Mouse (Mus musculus) limb, embryonic 14.5 days (tissue): Measurements from ENCODE around the gene Taar1. TPM values are rescaled to one million over a fixed set of nuclear protein-coding genes. Genes with fewer than 3 reads are reported as not detected.

Experiments used
- ATAC-seq: fragments of 200-750 bp; cut with Nextera tagmentation; 2 replicates; pipeline ENCODE4 v1.8.0; 2017; ENCODE audit warnings: low read depth, moderate number of reproducible peaks, moderate TSS enrichment; ENCODE audit not compliant: low FRiP score
- DNase-seq: peaks from one replicate; pipeline ENCODE4 v3.0.0-alpha.2; 2015; ENCODE audit warnings: low spot score
- H3K27ac ChIP-seq: fragments of 300-500 bp; sonication (generic); replicated peaks from 2 replicates; pipeline ENCODE4 v1.5.1; 2014; ENCODE audit warnings: low read depth, mild to moderate bottlenecking, low read length, moderate library complexity, mixed read lengths
- H3K27me3 ChIP-seq: fragments of 300-500 bp; sonication (generic); 2 replicates; pipeline ENCODE4 v1.6.1; 2014; ENCODE audit warnings: low read length, mixed read lengths; ENCODE audit not compliant: control insufficient read depth, insufficient read depth
- H3K36me3 ChIP-seq: fragments of 300-500 bp; sonication (generic); 2 replicates; pipeline ENCODE4 v1.6.1; 2014; ENCODE audit warnings: mild to moderate bottlenecking, low read length, moderate library complexity, mixed read lengths; ENCODE audit not compliant: control insufficient read depth, insufficient read depth
- H3K4me1 ChIP-seq: fragments of 300-500 bp; sonication (generic); 2 replicates; pipeline ENCODE4 v1.6.1; 2014; ENCODE audit warnings: antibody characterized with exemption, low read length, mixed read lengths; ENCODE audit not compliant: control insufficient read depth, insufficient read depth
- H3K4me2 ChIP-seq: fragments of 300-500 bp; sonication (generic); replicated peaks from 2 replicates; pipeline ENCODE4 v1.6.1; 2014; ENCODE audit warnings: low read depth, mild to moderate bottlenecking, low read length, moderate library complexity; ENCODE audit not compliant: severe bottlenecking
- H3K4me3 ChIP-seq: fragments of 300-500 bp; sonication (generic); replicated peaks from 2 replicates; pipeline ENCODE4 v1.5.1; 2014; ENCODE audit warnings: low read length
- H3K9ac ChIP-seq: fragments of 300-500 bp; sonication (generic); 2 replicates; pipeline ENCODE4 v1.6.1; 2014; ENCODE audit warnings: mild to moderate bottlenecking, low read depth, low read length, moderate library complexity; ENCODE audit not compliant: severe bottlenecking
- H3K9me3 ChIP-seq: fragments of 300-500 bp; sonication (generic); 2 replicates; pipeline ENCODE4 v1.6.1; 2016; ENCODE audit warnings: low read length; ENCODE audit not compliant: control insufficient read depth
- POLR2A ChIP-seq: fragments of 200-500 bp; IDR thresholded peaks from 2 replicates; pipeline ENCODE4 v1.8.0; 2012; ENCODE audit warnings: inconsistent platforms, mild to moderate bottlenecking, moderate library complexity, borderline replicate concordance; ENCODE audit not compliant: insufficient read depth, insufficient read length; ENCODE audit errors: extremely low read depth
- WGBS: fragments of 180-500 bp; shearing (Covaris S2); extraction: QIAGEN DNeasy Blood & Tissue Kit; methylation state at CpG from one replicate; pipeline ENCODE4 v1.1.7; 2014; 5-methylcytosine and 5-hydroxymethylcytosine counted together
- polyA plus RNA-seq, 2 experiments: library from polyadenylated mRNA; depleted of rRNA in 1 of 2; stranded (reverse) in 1 of 2; unstranded in 1 of 2; fragments of >200 nt; fragmentation: Nextera tagmentation in 1 of 2; extraction: Ambion mirVana in 1 of 2; gene quantifications; 2 replicates each; pipeline versions ENCODE4 v1.2.1 to v1.2.3; 2012 to 2014

Gene Taar1
- polyA plus RNA-seq, 2 experiments = not detected

- H3K27ac ChIP-seq = no peak within 1 kb of the TSS
- TF ChIP-seq POLR2A = no peak
- H3K36me3 ChIP-seq = no peaks in the 10 kb centered on the region
- H3K9me3 ChIP-seq = no peaks in the 10 kb centered on the region
- no peak within 1 kb of the TSS for H3K9ac ChIP-seq
- H3K4me3 ChIP-seq = no peak within 1 kb of the TSS
- no peak for DNase-seq
- no peak within 1 kb of the TSS for H3K4me2 ChIP-seq
- ATAC-seq = no peak
- WGBS = 89% methylated on average over 11 of the region's 11 CpGs
- H3K4me1 ChIP-seq = no peaks in the 10 kb centered on the region
- no peaks in the 10 kb centered on the region for H3K27me3 ChIP-seq
Measured at GRCm38 (mm10) chr10:23970656-23971165, 50.6 kb downstream of the Taar1 start, which contains the start of gene Taar5. Taar5 (plus strand) TSS chr10:23970706.

Other genes starting within 250 kb of the Taar1 start
- 5,532 and 5,668 TPM in 2 replicates for gene Rps12, start 133.1 kb upstream of the Taar1 start, polyA plus RNA-seq (2012; rRNA removed)
- 252 and 266 TPM in 2 replicates for gene Rps12, start 133.1 kb upstream of the Taar1 start, polyA plus RNA-seq (2014; fragmentation: Nextera tagmentation; extraction: Ambion mirVana)
- 23.8 and 27.8 TPM in 2 replicates for gene Slc18b1, start 123.4 kb upstream of the Taar1 start, polyA plus RNA-seq (2012; rRNA removed)
- 16.1 and 22.4 TPM in 2 replicates for gene Slc18b1, start 123.4 kb upstream of the Taar1 start, polyA plus RNA-seq (2014; fragmentation: Nextera tagmentation; extraction: Ambion mirVana)
- gene Vnn3, start 68.9 kb upstream of the Taar1 start, polyA plus RNA-seq (2012; rRNA removed) = 0.04 and 0.08 TPM in 2 replicates
- gene Vnn3, start 68.9 kb upstream of the Taar1 start, polyA plus RNA-seq (2014; fragmentation: Nextera tagmentation; extraction: Ambion mirVana) = 0.11 and 0.23 TPM in 2 replicates
- 0.82 and 1.1 TPM in 2 replicates for gene Vnn1, start 25.7 kb upstream of the Taar1 start, polyA plus RNA-seq (2012; rRNA removed)
- 0.96 and 1.3 TPM in 2 replicates for gene Vnn1, start 25.7 kb upstream of the Taar1 start, polyA plus RNA-seq (2014; fragmentation: Nextera tagmentation; extraction: Ambion mirVana)
- gene Taar2, start 18.2 kb downstream of the Taar1 start, polyA plus RNA-seq (2012; rRNA removed) = not detected in 2 replicates
- not detected in 2 replicates for gene Taar2, start 18.2 kb downstream of the Taar1 start, polyA plus RNA-seq (2014; fragmentation: Nextera tagmentation; extraction: Ambion mirVana)
- gene Taar3, start 29.2 kb downstream of the Taar1 start, polyA plus RNA-seq (2012; rRNA removed) = not detected in 2 replicates
- gene Taar3, start 29.2 kb downstream of the Taar1 start, polyA plus RNA-seq (2014; fragmentation: Nextera tagmentation; extraction: Ambion mirVana) = not detected in 2 replicates
- 0.06 TPM in 1 of 2 replicates, not detected in the other for gene Taar4, start 40.1 kb downstream of the Taar1 start, polyA plus RNA-seq (2012; rRNA removed)
- not detected in 2 replicates for gene Taar4, start 40.1 kb downstream of the Taar1 start, polyA plus RNA-seq (2014; fragmentation: Nextera tagmentation; extraction: Ambion mirVana)
- 0.13 and 0.20 TPM in 2 replicates for gene Taar5, start 50.4 kb downstream of the Taar1 start, polyA plus RNA-seq (2012; rRNA removed)
- gene Taar5, start 50.4 kb downstream of the Taar1 start, polyA plus RNA-seq (2014; fragmentation: Nextera tagmentation; extraction: Ambion mirVana) = not detected in 2 replicates
- not detected in 2 replicates for gene Taar6, start 65.3 kb downstream of the Taar1 start, polyA plus RNA-seq (2012; rRNA removed)
- gene Taar6, start 65.3 kb downstream of the Taar1 start, polyA plus RNA-seq (2014; fragmentation: Nextera tagmentation; extraction: Ambion mirVana) = not detected in 2 replicates
- gene Taar7a, start 73.1 kb downstream of the Taar1 start, polyA plus RNA-seq (2012; rRNA removed) = not detected in 2 replicates
- not detected in 2 replicates for gene Taar7a, start 73.1 kb downstream of the Taar1 start, polyA plus RNA-seq (2014; fragmentation: Nextera tagmentation; extraction: Ambion mirVana)
- not detected in 2 replicates for gene Taar7b, start 79.6 kb downstream of the Taar1 start, polyA plus RNA-seq (2012; rRNA removed)
- gene Taar7b, start 79.6 kb downstream of the Taar1 start, polyA plus RNA-seq (2014; fragmentation: Nextera tagmentation; extraction: Ambion mirVana) = not detected in 2 replicates
- gene Taar7d, start 106.9 kb downstream of the Taar1 start, polyA plus RNA-seq (2012; rRNA removed) = not detected in 2 replicates
- gene Taar7d, start 106.9 kb downstream of the Taar1 start, polyA plus RNA-seq (2014; fragmentation: Nextera tagmentation; extraction: Ambion mirVana) = not detected in 2 replicates
- not detected in 2 replicates for gene Taar7e, start 117.3 kb downstream of the Taar1 start, polyA plus RNA-seq (2012; rRNA removed)
- not detected in 2 replicates for gene Taar7e, start 117.3 kb downstream of the Taar1 start, polyA plus RNA-seq (2014; fragmentation: Nextera tagmentation; extraction: Ambion mirVana)
- gene Taar7f, start 129.2 kb downstream of the Taar1 start, polyA plus RNA-seq (2012; rRNA removed) = not detected in 2 replicates
- not detected in 2 replicates for gene Taar7f, start 129.2 kb downstream of the Taar1 start, polyA plus RNA-seq (2014; fragmentation: Nextera tagmentation; extraction: Ambion mirVana)
- not detected in 2 replicates for gene Taar8a, start 156.1 kb downstream of the Taar1 start, polyA plus RNA-seq (2012; rRNA removed)
- gene Taar8a, start 156.1 kb downstream of the Taar1 start, polyA plus RNA-seq (2014; fragmentation: Nextera tagmentation; extraction: Ambion mirVana) = not detected in 2 replicates
- gene Taar8b, start 171.9 kb downstream of the Taar1 start, polyA plus RNA-seq (2012; rRNA removed) = not detected in 2 replicates
- not detected in 2 replicates for gene Taar8b, start 171.9 kb downstream of the Taar1 start, polyA plus RNA-seq (2014; fragmentation: Nextera tagmentation; extraction: Ambion mirVana)
- gene Taar8c, start 181.6 kb downstream of the Taar1 start, polyA plus RNA-seq (2012; rRNA removed) = not detected in 2 replicates
- gene Taar8c, start 181.6 kb downstream of the Taar1 start, polyA plus RNA-seq (2014; fragmentation: Nextera tagmentation; extraction: Ambion mirVana) = not detected in 2 replicates
- gene Taar9, start 189.2 kb downstream of the Taar1 start, polyA plus RNA-seq (2012; rRNA removed) = not detected in 2 replicates
- not detected in 2 replicates for gene Taar9, start 189.2 kb downstream of the Taar1 start, polyA plus RNA-seq (2014; fragmentation: Nextera tagmentation; extraction: Ambion mirVana)
- 60.1 and 61.1 TPM in 2 replicates for gene Stx7, start 228.9 kb downstream of the Taar1 start, polyA plus RNA-seq (2012; rRNA removed)
- 68.0 and 69.3 TPM in 2 replicates for gene Stx7, start 228.9 kb downstream of the Taar1 start, polyA plus RNA-seq (2014; fragmentation: Nextera tagmentation; extraction: Ambion mirVana)